Mouse (Mus musculus) bone marrow macrophage, adult 2 months (primary cell): ENCODE results near the gene Scarb1. TPM values are rescaled to one million over a fixed set of nuclear protein-coding genes. Genes with fewer than 3 reads are reported as not detected.

Experiments used
- H3K27ac ChIP-seq: 2 replicates; pipeline ENCODE4 v1.5.1; 2012; ENCODE audit warnings: low read depth, low read length; ENCODE audit not compliant: insufficient read depth
- H3K4me1 ChIP-seq: 2 replicates; pipeline ENCODE4 v1.6.1; 2012; ENCODE audit warnings: low read length; ENCODE audit not compliant: control insufficient read depth, insufficient read depth
- H3K4me3 ChIP-seq: 2 replicates; pipeline ENCODE4 v1.5.1; 2012; ENCODE audit warnings: mild to moderate bottlenecking, low read length, moderate library complexity; ENCODE audit not compliant: insufficient read depth
- CTCF ChIP-seq: IDR thresholded peaks from 2 replicates; pipeline ENCODE4 v1.5.1; 2012; ENCODE audit warnings: low read depth, mild to moderate bottlenecking, low read length, moderate library complexity
- POLR2A ChIP-seq: IDR thresholded peaks from 2 replicates; pipeline ENCODE4 v1.6.1; 2012; ENCODE audit warnings: mild to moderate bottlenecking, low read depth, low read length, borderline replicate concordance
- polyA plus RNA-seq: library from polyadenylated mRNA; stranded (reverse); fragments of >200 nt; gene quantifications from 2 replicates; pipeline ENCODE4 v1.2.4, GENCODE M21; 2012; ENCODE audit not compliant: missing spikeins, insufficient read depth, insufficient read length

The Scarb1 gene
- polyA plus RNA-seq, 1 experiment = 120 TPM

DNA sequence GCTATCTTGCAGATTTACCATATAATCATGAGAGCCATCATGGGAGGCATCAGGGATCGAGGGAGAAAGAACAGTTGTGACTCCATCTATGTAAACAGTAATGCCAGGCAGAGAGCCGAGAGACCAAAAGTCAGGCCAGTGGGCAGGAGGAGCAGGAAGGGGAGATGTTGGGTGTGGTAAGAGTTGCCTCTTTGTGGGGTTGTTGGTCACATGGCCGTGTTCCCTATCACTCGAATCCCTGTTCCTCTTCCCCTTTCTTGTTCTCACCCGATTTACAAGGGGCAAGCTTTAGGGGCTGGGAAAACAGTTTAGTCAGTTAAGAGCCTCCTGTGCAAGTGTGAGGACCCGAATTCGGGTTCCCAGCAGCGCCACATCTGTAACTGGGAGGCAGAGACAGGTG is 49.0 kb downstream of the Scarb1 start:
- TF ChIP-seq POLR2A (no peak), CTCF (no peak)
- H3K27ac ChIP-seq = peak overlapping the region; percentile 62
- peaks cover 19% of the 10 kb centered on the region for H3K4me1 ChIP-seq
- no peak overlapping the region for H3K4me3 ChIP-seq

DNA sequence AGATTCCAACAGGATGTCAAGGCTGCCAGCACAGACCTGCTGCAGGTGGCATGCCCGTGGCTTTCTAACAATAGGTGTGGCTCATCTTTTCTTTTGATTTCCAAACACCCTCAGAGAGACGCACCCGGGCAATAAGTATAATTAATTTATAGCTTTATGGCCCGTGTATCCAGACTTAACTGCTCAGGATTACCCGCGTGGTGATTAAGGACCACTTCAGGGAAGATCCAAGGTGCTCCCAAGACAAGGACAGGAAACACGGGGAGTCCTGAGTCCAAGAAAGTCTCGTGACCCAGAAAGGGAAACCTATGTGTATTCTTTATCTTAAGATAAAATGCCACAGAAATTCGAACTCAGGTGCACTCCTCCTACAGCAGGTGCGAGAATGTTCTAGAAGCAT is 49.5 kb downstream of the Scarb1 start:
- H3K4me1 ChIP-seq = peaks cover 19% of the 10 kb centered on the region
- H3K4me3 ChIP-seq = no peak overlapping the region
- TF ChIP-seq CTCF = no peak
- no peak for TF ChIP-seq POLR2A
- H3K27ac ChIP-seq = peak overlapping the region; percentile 62

DNA sequence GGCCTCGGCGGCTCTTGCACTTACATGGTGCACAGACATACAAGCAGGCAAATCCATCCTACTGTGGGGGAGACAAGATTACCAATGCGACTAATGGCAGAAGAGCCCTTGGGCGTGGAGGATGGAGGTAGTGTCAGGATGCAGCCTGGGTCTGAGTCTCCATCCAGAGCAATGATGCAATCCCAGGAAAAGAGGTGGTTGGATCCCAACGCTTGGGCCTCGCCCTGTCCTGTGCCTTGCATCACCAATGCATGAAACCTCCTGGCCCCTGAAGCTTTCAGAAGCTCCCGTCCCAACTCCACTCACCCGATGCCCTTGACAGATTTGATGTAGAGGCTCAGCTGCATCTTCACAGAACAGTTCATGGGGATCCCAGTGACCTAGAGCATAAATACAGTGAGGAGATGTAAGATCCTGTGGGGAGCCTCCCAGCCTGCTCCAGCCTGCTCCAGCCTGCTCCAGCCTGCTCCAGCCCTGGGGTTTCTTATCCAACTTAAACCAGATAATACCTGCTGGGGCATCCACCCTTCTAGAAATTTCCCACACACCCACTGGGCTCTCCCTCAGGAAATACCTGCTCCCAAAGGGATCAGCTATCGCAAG is 53.7 kb downstream of the Scarb1 start:
- Histone ChIP-seq H3K4me1 (peaks cover 11% of the 10 kb centered on the region), H3K27ac (no peak overlapping the region), H3K4me3 (no peak overlapping the region)
- TF ChIP-seq CTCF = no peak
- TF ChIP-seq POLR2A = no peak

DNA sequence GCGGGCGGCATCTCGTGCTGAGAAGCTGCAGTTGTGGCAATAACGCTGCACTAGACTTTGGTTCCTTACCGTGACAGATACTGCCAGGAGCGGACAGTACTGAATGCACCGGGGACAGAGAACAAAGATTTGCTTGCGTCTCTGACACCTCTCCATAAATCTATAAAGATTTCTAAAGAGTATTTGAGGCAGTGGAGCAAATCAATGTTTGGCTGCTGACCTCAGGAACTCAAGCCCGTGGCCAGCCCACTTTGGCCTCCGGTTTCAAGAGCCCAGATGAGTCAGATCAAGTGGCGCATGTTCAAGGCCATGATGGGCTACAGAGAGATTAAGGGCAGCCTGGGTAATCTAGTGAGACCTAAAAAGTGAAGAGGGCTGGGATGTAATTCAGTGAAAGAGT is 54.8 kb downstream of the Scarb1 start:
- Histone ChIP-seq H3K4me1 (peaks cover 1% of the 10 kb centered on the region; the same call in 1 of the 2 replicates), H3K27ac (no peak overlapping the region), H3K4me3 (no peak overlapping the region)
- no peak for TF ChIP-seq POLR2A
- no peak for TF ChIP-seq CTCF

DNA sequence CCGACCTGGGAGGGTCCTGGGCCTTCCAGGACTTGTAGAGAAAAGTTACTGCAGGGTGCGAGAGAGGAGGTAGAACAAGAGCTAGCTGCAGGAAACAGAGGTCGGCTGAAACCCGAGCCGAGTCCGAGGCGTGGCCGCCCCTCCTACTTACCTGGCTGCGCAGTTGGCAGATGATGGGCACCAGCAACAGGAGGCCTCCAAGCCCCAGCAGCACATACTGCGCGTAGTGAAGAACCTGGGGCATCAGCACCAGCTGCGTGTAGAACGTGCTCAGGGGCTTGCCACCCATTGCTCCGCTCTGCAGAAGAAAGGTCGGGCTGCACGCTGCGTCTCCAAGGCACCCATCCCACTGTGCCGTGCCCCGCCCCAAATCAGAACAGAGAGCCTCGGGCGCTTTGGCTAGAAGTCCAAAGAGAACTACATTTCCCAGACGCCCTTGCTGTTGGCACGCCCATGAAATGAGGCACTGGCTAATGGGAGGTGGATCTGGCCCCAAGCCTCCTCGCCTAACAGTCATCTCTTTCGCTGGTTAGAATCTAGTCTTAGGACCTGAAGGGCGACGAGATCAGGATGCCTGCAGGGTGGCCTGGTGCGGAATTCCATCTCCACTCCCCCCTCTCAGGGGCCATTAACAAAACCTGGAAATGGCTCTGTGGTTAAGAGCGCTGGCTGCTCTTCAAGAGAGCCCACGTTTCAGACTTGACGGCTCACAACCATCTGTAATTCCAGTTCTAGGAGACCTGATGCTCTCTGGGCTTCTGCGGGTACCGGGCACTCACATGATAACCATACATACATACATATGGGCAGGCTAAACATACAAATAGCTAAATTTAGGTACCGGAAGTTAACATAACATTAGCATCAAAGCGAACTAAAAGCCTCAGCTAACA is 56.9 kb downstream of the Scarb1 start:
- Histone ChIP-seq H3K4me3 (no peak overlapping the region), H3K4me1 (peaks cover 10% of the 10 kb centered on the region), H3K27ac (no peak overlapping the region)
- no peak for TF ChIP-seq POLR2A
- TF ChIP-seq CTCF = no peak

DNA sequence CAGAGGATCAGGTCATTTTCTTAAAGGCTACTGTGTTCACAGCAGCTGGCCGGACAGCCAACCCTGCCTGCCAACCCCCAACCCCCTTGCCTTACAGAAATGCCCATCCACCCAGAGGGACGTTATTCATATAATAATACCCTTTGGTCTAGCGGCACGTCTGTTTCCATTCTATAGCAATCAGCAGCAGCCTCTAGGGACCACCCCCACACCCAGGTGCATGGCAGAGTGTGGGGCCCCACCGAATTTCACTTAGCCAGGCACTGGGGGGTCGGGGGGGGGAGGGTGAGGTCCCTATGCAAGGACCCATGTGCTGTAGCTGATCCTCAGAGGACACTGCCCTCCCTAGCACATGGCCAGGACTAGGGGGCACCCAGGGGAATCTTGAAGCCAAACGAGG is 61.7 kb downstream of the Scarb1 start:
- no peak overlapping the region for H3K4me3 ChIP-seq
- no peak for TF ChIP-seq POLR2A
- no peak for TF ChIP-seq CTCF
- H3K27ac ChIP-seq = no peak overlapping the region
- H3K4me1 ChIP-seq = peaks cover 16% of the 10 kb centered on the region

DNA sequence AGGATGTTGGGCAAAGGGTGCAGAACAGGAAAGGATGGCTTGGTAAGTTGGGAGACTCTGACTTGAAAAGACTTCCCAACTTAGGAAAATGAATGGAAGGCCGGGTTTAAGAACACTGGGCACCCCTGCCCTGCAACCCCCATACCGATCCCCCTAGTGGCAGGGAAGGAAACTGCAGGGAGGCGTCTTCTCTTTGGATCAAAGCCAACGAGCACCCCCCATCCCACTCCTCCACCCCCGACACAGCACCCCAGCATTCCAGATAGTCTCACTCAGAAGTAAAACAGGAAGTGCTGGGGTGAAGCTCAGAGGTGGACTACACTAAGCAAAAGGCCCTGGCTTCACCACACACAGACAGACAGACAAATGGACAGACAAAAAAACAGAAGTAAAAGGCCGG is 62.6 kb downstream of the Scarb1 start:
- H3K4me3 ChIP-seq = no peak overlapping the region
- no peak overlapping the region for H3K27ac ChIP-seq
- H3K4me1 ChIP-seq = peaks cover 21% of the 10 kb centered on the region
- peak; percentile 90 for TF ChIP-seq CTCF
- no peak for TF ChIP-seq POLR2A

DNA sequence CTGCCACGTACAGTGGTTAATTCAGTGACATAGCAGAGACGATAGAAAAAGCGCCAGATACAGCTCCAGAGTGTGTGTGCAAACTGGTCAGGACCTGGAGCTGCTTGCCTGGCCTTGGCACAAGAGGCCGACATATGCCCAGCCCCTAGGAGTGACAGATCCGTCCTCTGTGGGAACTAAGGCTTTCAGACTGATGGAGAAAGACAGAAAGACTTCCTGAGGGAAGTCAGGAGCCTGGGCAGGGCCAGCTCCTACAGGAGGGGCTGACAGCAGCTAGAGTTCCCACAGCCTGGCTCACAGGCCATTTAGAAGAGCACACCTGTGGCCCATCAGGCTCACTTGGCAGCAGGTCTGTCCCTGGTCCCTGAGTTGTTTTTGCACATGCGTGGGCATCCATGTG is 63.6 kb downstream of the Scarb1 start:
- no peak for TF ChIP-seq CTCF
- H3K27ac ChIP-seq = no peak overlapping the region
- H3K4me3 ChIP-seq = no peak overlapping the region
- peaks cover 31% of the 10 kb centered on the region for H3K4me1 ChIP-seq

DNA sequence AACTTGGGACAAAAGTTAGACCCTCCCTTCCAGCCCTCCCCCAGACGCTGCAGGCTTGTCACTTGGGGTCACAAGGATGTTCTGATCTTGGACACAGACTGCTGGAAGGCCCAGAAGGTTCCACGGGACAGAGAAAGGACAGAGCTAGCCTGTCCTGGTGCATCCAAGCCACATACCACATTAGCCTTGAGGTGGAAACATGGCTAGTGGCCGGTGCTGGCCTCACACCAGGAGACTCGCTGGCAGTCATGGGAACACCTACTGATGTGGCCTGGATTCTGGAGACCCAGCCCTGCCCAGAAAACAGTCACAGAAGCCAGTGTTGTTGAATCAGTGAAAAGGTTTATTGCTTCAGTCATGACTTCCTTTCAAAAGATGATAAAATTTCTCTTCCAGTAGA is 64.1 kb downstream of the Scarb1 start:
- TF ChIP-seq CTCF = no peak
- no peak for TF ChIP-seq POLR2A
- Histone ChIP-seq H3K4me3 (no peak overlapping the region), H3K27ac (no peak overlapping the region), H3K4me1 (peaks cover 33% of the 10 kb centered on the region)

DNA sequence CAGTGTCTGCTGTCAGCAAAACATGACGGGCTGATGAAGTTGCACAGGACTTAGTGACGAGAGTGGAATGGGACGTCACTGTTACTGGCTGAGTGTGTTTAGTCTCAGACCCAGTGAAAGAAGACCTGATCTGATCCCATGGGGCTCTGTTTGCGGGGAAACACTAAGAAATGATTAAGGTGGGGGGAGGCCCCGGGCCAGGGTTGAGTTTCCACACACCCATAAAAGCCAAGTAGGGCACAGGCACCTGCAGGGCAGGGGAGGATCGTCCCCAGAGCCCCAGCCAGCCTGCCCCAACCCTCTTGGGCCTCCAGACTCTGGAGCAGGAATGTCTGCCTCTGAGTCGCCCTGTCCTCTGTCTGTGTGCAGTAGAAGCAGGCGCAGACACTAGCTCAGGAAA is 65.6 kb downstream of the Scarb1 start:
- peaks cover 36% of the 10 kb centered on the region for H3K4me1 ChIP-seq
- H3K27ac ChIP-seq = no peak overlapping the region
- TF ChIP-seq CTCF = no peak
- no peak for TF ChIP-seq POLR2A
- H3K4me3 ChIP-seq = no peak overlapping the region

DNA sequence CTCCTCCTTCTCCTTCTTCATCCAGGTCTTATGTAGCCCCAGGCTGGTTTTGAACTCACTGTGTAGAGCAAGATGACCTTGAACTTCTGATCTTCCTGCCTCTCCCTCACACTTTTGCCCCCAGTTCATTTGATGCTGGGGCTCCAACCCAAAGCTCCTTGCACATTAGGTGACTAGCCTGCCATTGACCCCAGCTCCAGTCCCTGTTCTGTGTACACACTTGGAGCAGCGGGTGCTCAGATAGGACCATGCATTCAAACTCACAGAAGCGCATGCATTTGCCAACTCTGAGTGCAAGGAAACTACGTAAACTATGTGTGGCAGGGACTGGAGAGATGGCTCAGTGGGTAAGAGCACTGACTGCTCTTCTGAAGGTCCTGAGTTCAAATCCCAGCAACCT is 66.1 kb downstream of the Scarb1 start:
- no peak overlapping the region for H3K27ac ChIP-seq
- H3K4me1 ChIP-seq = peaks cover 32% of the 10 kb centered on the region
- TF ChIP-seq POLR2A = no peak
- no peak for TF ChIP-seq CTCF
- H3K4me3 ChIP-seq = no peak overlapping the region
